Mouse (Mus musculus) midbrain, embryonic 10.5 days (tissue): ENCODE results near the gene Tmem144. TPM values are rescaled to one million over a fixed set of nuclear protein-coding genes. Genes with fewer than 3 reads are reported as not detected.
A peak's percentile ranks its signal among the peaks of the same experiment; 100 is the strongest.

Source experiments
- DNase-seq: peaks from one replicate; pipeline ENCODE4 v3.0.0-alpha.2; 2017; ENCODE audit warnings: low spot score
- H3K27ac ChIP-seq: fragments of 300-500 bp; sonication (generic); replicated peaks from 2 replicates; pipeline ENCODE4 v1.5.1; 2016; ENCODE audit warnings: mild to moderate bottlenecking
- H3K27me3 ChIP-seq: fragments of 300-500 bp; sonication (generic); 2 replicates; pipeline ENCODE4 v1.6.1; 2016; ENCODE audit warnings: low read depth, mild to moderate bottlenecking; ENCODE audit not compliant: poor library complexity, severe bottlenecking
- H3K36me3 ChIP-seq: fragments of 300-500 bp; sonication (generic); 2 replicates; pipeline ENCODE4 v1.6.1; 2016; ENCODE audit warnings: mild to moderate bottlenecking, moderate library complexity
- H3K4me1 ChIP-seq: fragments of 300-500 bp; sonication (generic); 2 replicates; pipeline ENCODE4 v1.6.1; 2016
- H3K4me3 ChIP-seq: fragments of 300-500 bp; sonication (generic); 2 replicates; pipeline ENCODE4 v1.5.1; 2016; ENCODE audit warnings: mild to moderate bottlenecking, moderate library complexity
- H3K9me3 ChIP-seq: fragments of 300-500 bp; sonication (generic); replicated peaks from 2 replicates; pipeline ENCODE4 v1.6.1; 2016; ENCODE audit warnings: mild to moderate bottlenecking
- WGBS: fragments of 180-500 bp; shearing (Covaris S2); methylation state at CpG from one replicate; pipeline ENCODE4 v1.1.7; 2016; 5-methylcytosine and 5-hydroxymethylcytosine counted together
- polyA plus RNA-seq: library from polyadenylated mRNA; unstranded; fragments of >200 nt; fragmentation: Nextera tagmentation; extraction: Ambion mirVana; gene quantifications from 2 replicates; pipeline ENCODE4 v1.2.1, GENCODE M21; 2016

Gene Tmem144
- polyA plus RNA-seq, 1 experiment from 2014 or later: 2.7 TPM

GRCm38 (mm10) chr3:79849621-79850020 is 3.0 kb downstream of the Tmem144 start:
- no peak for DNase-seq
- Histone ChIP-seq H3K27ac (no peak overlapping the region), H3K4me1 (peaks cover 10% of the 10 kb centered on the region), H3K27me3 (peaks cover 22% of the 10 kb centered on the region), H3K9me3 (no peaks in the 10 kb centered on the region), H3K4me3 (no peak overlapping the region), H3K36me3 (no peaks in the 10 kb centered on the region)
- 84% methylated on average over 2 of the region's 2 CpGs for WGBS

GRCm38 (mm10) chr3:79848841-79849240 is 3.7 kb downstream of the Tmem144 start:
- Histone ChIP-seq H3K27ac (no peak overlapping the region), H3K4me3 (no peak overlapping the region), H3K4me1 (peaks cover 10% of the 10 kb centered on the region), H3K9me3 (no peaks in the 10 kb centered on the region), H3K36me3 (no peaks in the 10 kb centered on the region), H3K27me3 (peaks cover 27% of the 10 kb centered on the region)
- no peak for DNase-seq
- WGBS: 46% methylated on average over 4 of the region's 4 CpGs

GRCm38 (mm10) chr3:79846633-79847032 is 5.9 kb downstream of the Tmem144 start:
- 85% methylated on average over 5 of the region's 5 CpGs for WGBS
- Histone ChIP-seq H3K27me3 (peaks cover 27% of the 10 kb centered on the region), H3K4me1 (0 out of 2 replicates have a peak, but pooled peaks cover 6% of the 10 kb centered on the region), H3K9me3 (no peaks in the 10 kb centered on the region), H3K36me3 (no peaks in the 10 kb centered on the region), H3K4me3 (no peak overlapping the region), H3K27ac (no peak overlapping the region)
- DNase-seq: no peak

- no peak for DNase-seq
Measured at GRCm38 (mm10) chr3:79843999-79844398, 8.6 kb downstream of the Tmem144 start.

GRCm38 (mm10) chr3:79842616-79843016 is 10.0 kb downstream of the Tmem144 start:
- Histone ChIP-seq H3K27ac (peak overlapping the region; percentile 64), H3K9me3 (no peaks in the 10 kb centered on the region), H3K4me3 (peak overlapping the region; percentile 53), H3K4me1 (0 out of 2 replicates have a peak, but pooled peaks cover 6% of the 10 kb centered on the region), H3K36me3 (no peaks in the 10 kb centered on the region), H3K27me3 (peaks cover 17% of the 10 kb centered on the region)
- peak; percentile 72 for DNase-seq
- 1% methylated on average over 19 of the region's 19 CpGs for WGBS

More at GRCm38 (mm10) chr3:79843999-79844398, 8.6 kb downstream of the Tmem144 start:
- H3K27me3 ChIP-seq: peaks cover 17% of the 10 kb centered on the region
- no peak overlapping the region for H3K4me3 ChIP-seq
- WGBS: 90% methylated on average over 9 of the region's 9 CpGs
- no peaks in the 10 kb centered on the region for H3K9me3 ChIP-seq
- H3K4me1 ChIP-seq: 0 out of 2 replicates have a peak, but pooled peaks cover 6% of the 10 kb centered on the region
- H3K27ac ChIP-seq: no peak overlapping the region
- H3K36me3 ChIP-seq: no peaks in the 10 kb centered on the region

- Histone ChIP-seq H3K9me3 (no peaks in the 10 kb centered on the region), H3K36me3 (no peaks in the 10 kb centered on the region), H3K4me3 (peak overlapping the region; percentile 53), H3K27me3 (peaks cover 17% of the 10 kb centered on the region), H3K27ac (peak overlapping the region; percentile 64), H3K4me1 (0 out of 2 replicates have a peak, but pooled peaks cover 6% of the 10 kb centered on the region)
- DNase-seq: peak; percentile 58
- WGBS: 11% methylated on average over 12 of the region's 12 CpGs
Measured at GRCm38 (mm10) chr3:79842165-79842564, 10.4 kb downstream of the Tmem144 start.

- Histone ChIP-seq H3K36me3 (no peaks in the 10 kb centered on the region), H3K9me3 (no peaks in the 10 kb centered on the region), H3K4me1 (0 out of 2 replicates have a peak, but pooled peaks cover 6% of the 10 kb centered on the region), H3K27ac (no peak overlapping the region), H3K4me3 (peak overlapping the region; percentile 53; the same call in 1 of the 2 replicates), H3K27me3 (peaks cover 17% of the 10 kb centered on the region)
- no peak for DNase-seq
- WGBS: 87% methylated on average over 6 of the region's 6 CpGs
Measured at GRCm38 (mm10) chr3:79841475-79841874, 11.1 kb downstream of the Tmem144 start.

- H3K36me3 ChIP-seq: no peaks in the 10 kb centered on the region
- H3K4me1 ChIP-seq: 0 out of 2 replicates have a peak, but pooled peaks cover 6% of the 10 kb centered on the region
- WGBS: 56% methylated on average over 6 of the region's 6 CpGs
- no peaks in the 10 kb centered on the region for H3K9me3 ChIP-seq
- H3K27ac ChIP-seq: no peak overlapping the region
- DNase-seq: no peak
- no peak overlapping the region for H3K4me3 ChIP-seq
- H3K27me3 ChIP-seq: peaks cover 4% of the 10 kb centered on the region; the same call in 1 of the 2 replicates
Measured at GRCm38 (mm10) chr3:79838751-79839150, 13.8 kb downstream of the Tmem144 start.

GRCm38 (mm10) chr3:79829289-79829688 is 23.3 kb downstream of the Tmem144 start:
- no peaks in the 10 kb centered on the region for H3K4me1 ChIP-seq

GRCm38 (mm10) chr3:79825067-79825780 is 27.3 kb downstream of the Tmem144 start:
- Histone ChIP-seq H3K27me3 (no peaks in the 10 kb centered on the region), H3K4me1 (no peaks in the 10 kb centered on the region), H3K4me3 (no peak overlapping the region), H3K9me3 (no peaks in the 10 kb centered on the region), H3K36me3 (no peaks in the 10 kb centered on the region), H3K27ac (no peak overlapping the region)
- DNase-seq: no peak
- 91% methylated on average over 14 of the region's 14 CpGs for WGBS

More at GRCm38 (mm10) chr3:79829289-79829688, 23.3 kb downstream of the Tmem144 start:
- Histone ChIP-seq H3K9me3 (no peaks in the 10 kb centered on the region), H3K36me3 (no peaks in the 10 kb centered on the region), H3K4me3 (no peak overlapping the region), H3K27ac (no peak overlapping the region), H3K27me3 (no peaks in the 10 kb centered on the region)
- DNase-seq: no peak

- Histone ChIP-seq H3K4me3 (no peak overlapping the region), H3K27me3 (no peaks in the 10 kb centered on the region), H3K4me1 (no peaks in the 10 kb centered on the region), H3K36me3 (no peaks in the 10 kb centered on the region), H3K9me3 (no peaks in the 10 kb centered on the region), H3K27ac (no peak overlapping the region)
- 95% methylated on average over 7 of the region's 7 CpGs for WGBS
- DNase-seq: no peak
Measured at GRCm38 (mm10) chr3:79823176-79823575, 29.4 kb downstream of the Tmem144 start.

- no peak for DNase-seq
- no peaks in the 10 kb centered on the region for H3K9me3 ChIP-seq
- no peak overlapping the region for H3K27ac ChIP-seq
- WGBS: 93% methylated on average over 16 of the region's 16 CpGs
- H3K4me1 ChIP-seq: no peaks in the 10 kb centered on the region
- no peak overlapping the region for H3K4me3 ChIP-seq
- H3K36me3 ChIP-seq: no peaks in the 10 kb centered on the region
- H3K27me3 ChIP-seq: no peaks in the 10 kb centered on the region
Measured at GRCm38 (mm10) chr3:79821131-79821530, 31.4 kb downstream of the Tmem144 start.

- H3K27ac ChIP-seq: no peak overlapping the region
- H3K4me3 ChIP-seq: no peak overlapping the region
- H3K9me3 ChIP-seq: no peaks in the 10 kb centered on the region
- WGBS: 85% methylated on average over 14 of the region's 14 CpGs
- H3K4me1 ChIP-seq: no peaks in the 10 kb centered on the region
- no peaks in the 10 kb centered on the region for H3K36me3 ChIP-seq
- DNase-seq: no peak
- no peaks in the 10 kb centered on the region for H3K27me3 ChIP-seq
Measured at GRCm38 (mm10) chr3:79818202-79818995, 34.2 kb downstream of the Tmem144 start.
